ENCODE assay signal across 15 mouse cellular contexts in the genomic region with DNA sequence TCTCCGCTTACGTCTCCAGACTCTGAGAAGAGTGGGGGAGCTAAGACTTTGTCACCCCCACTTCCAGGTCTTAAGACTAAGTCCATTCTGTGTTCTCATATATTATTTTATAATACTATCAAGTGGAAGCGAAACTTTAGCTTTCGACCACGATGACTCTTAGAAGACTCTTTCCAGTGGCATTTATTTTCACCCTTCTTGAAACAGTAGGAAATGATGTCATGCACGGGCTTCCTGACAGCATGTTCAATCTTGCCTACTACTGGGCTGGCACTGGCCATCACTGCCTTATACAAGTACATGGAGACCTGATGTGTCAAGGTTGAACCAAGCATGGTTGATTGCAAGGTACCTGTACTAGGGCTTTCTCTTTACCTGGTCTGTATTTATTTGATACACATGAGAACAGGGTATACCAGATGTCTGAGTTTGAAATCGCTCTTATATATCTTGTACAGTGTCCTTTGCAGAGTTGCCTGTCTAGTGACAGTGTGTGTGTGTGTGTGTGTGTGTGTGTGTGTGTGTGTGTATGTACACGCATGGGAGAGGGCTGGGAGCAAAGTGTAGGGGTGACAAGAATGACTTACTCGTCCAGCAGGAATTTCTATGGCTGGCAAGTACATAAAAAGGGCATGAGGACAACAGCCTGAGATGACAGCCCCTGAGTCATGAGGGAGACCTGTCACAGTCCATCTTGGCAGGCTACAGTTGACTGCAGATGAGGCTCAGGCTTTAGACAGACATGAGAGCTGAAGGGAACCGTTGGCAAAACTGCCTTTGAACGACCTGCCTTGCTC.
"Had no signal": no experiment of that assay in that cellular context is flagged by ENCODE, and none has a peak within 500 bp of the region (broad histone marks: within the 10 kb centered on the region; RNA-seq: fewer than 3 reads in every experiment).

No protein-coding gene starts in this region.

- H3K36me3 ChIP-seq: limb, embryonic 13.5 days; neural tube, embryonic 12.5 days; stomach, embryonic 15.5 days had no signal

- H3K9ac ChIP-seq: limb, embryonic 13.5 days; liver, embryonic 14.5 days; midbrain, embryonic 15.5 days; neural tube, embryonic 12.5 days; stomach, embryonic 15.5 days had no signal

- ATAC-seq: midbrain, embryonic 15.5 days had no signal

- H3K9me3 ChIP-seq: limb, embryonic 13.5 days; megakaryocyte, embryonic 14.5 days; midbrain, embryonic 15.5 days; neural tube, embryonic 12.5 days; stomach, embryonic 15.5 days had no signal

- H3K27me3 ChIP-seq: limb, embryonic 13.5 days; midbrain, embryonic 15.5 days; neural tube, embryonic 12.5 days; stomach, embryonic 15.5 days had no signal

- H3K4me3 ChIP-seq: limb, embryonic 13.5 days; megakaryocyte, embryonic 14.5 days; midbrain, embryonic 15.5 days; neural tube, embryonic 12.5 days; stomach, embryonic 15.5 days had no signal

- H3K4me2 ChIP-seq: limb, embryonic 13.5 days; midbrain, embryonic 11.5 days; midbrain, embryonic 15.5 days; neural tube, embryonic 12.5 days; stomach, embryonic 15.5 days had no signal

- H3K27ac ChIP-seq: kidney, postnatal 0 days; limb, embryonic 13.5 days; liver, embryonic 14.5 days; midbrain, embryonic 15.5 days; neural tube, embryonic 12.5 days; stomach, embryonic 15.5 days had no signal

- H3K4me1 ChIP-seq: megakaryocyte, embryonic 14.5 days; midbrain, embryonic 15.5 days; neural tube, embryonic 12.5 days; stomach, embryonic 15.5 days had no signal

- DNase-seq: kidney, postnatal 36 days; layer of hippocampus, adult 9-11 months; lung, adult 18-20 months; lung, postnatal 4 days; retina, postnatal 1 day; thymus, adult 2 months; thymus, postnatal 25 days had no signal
